Mouse (Mus musculus) embryonic facial prominence, embryonic 15.5 days (tissue): Measurements from ENCODE around the gene Dlgap1. TPM values are rescaled to one million over a fixed set of nuclear protein-coding genes. Genes with fewer than 3 reads are reported as not detected.

Experiments
- ATAC-seq: fragments of 200-750 bp; cut with Nextera tagmentation; 2 replicates; pipeline ENCODE4 v1.8.0; 2017; ENCODE audit warnings: low read depth, moderate TSS enrichment; ENCODE audit not compliant: insufficient number of reproducible peaks, low FRiP score, low TSS enrichment
- H3K27ac ChIP-seq: fragments of 300-500 bp; sonication (generic); replicated peaks from 2 replicates; pipeline ENCODE4 v1.5.1; 2015; ENCODE audit warnings: mild to moderate bottlenecking, inconsistent platforms
- H3K27me3 ChIP-seq: fragments of 300-500 bp; sonication (generic); 2 replicates; pipeline ENCODE4 v1.6.1; 2015; ENCODE audit warnings: inconsistent platforms
- H3K36me3 ChIP-seq: fragments of 300-500 bp; sonication (generic); 2 replicates; pipeline ENCODE4 v1.6.1; 2015; ENCODE audit warnings: mild to moderate bottlenecking, inconsistent platforms
- H3K4me1 ChIP-seq: fragments of 300-500 bp; sonication (generic); 2 replicates; pipeline ENCODE4 v1.6.1; 2015; ENCODE audit warnings: inconsistent platforms
- H3K4me2 ChIP-seq: fragments of 300-500 bp; sonication (generic); replicated peaks from 2 replicates; pipeline ENCODE4 v1.6.1; 2015; ENCODE audit warnings: mild to moderate bottlenecking, inconsistent platforms
- H3K4me3 ChIP-seq: fragments of 300-500 bp; sonication (generic); replicated peaks from 2 replicates; pipeline ENCODE4 v1.5.1; 2015; ENCODE audit warnings: mild to moderate bottlenecking, inconsistent platforms
- H3K9ac ChIP-seq: fragments of 300-500 bp; sonication (generic); 2 replicates; pipeline ENCODE4 v1.6.1; 2015; ENCODE audit warnings: inconsistent platforms
- H3K9me3 ChIP-seq: fragments of 300-500 bp; sonication (generic); replicated peaks from 2 replicates; pipeline ENCODE4 v1.6.1; 2016; ENCODE audit warnings: inconsistent platforms
- WGBS: fragments of 180-500 bp; shearing (Covaris S2); methylation state at CpG from one replicate; pipeline ENCODE4 v1.1.7; 2015; 5-methylcytosine and 5-hydroxymethylcytosine counted together
- polyA plus RNA-seq: library from polyadenylated mRNA; unstranded; fragments of >200 nt; fragmentation: Nextera tagmentation; extraction: Ambion mirVana; gene quantifications from 2 replicates; pipeline ENCODE4 v1.2.1, GENCODE M21; 2015

Dlgap1 gene
- polyA plus RNA-seq, 1 experiment from 2014 or later: 4.9 TPM

DNA sequence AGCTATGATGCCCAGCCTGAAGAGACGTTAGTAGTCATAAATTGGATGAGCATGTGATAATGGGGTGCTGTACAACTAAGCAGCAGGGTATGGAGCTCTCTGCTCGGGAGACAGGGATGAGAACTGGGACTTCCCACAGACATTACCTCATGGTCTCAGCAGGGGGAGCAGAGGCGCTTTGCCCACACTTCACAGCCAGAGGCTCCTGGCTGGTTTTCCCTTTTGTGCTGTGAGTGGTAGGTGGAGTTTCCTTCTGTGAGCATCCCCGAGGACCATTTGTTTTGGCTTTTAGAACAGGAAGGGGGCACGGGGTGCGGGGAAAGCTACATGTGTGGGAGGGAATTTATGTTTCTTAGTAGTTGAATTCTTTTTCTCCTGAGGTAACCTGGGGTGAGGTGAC, 768.6 kb downstream of the Dlgap1 start:
- H3K4me2 ChIP-seq: peak overlapping the region; percentile 67
- no peaks in the 10 kb centered on the region for H3K36me3 ChIP-seq
- peaks cover 21% of the 10 kb centered on the region for H3K4me1 ChIP-seq
- H3K4me3 ChIP-seq: peak overlapping the region; percentile 32
- ATAC-seq: peak; percentile 68; the same call in 1 of the 2 replicates
- H3K27me3 ChIP-seq: no peaks in the 10 kb centered on the region
- H3K9me3 ChIP-seq: no peaks in the 10 kb centered on the region
- WGBS: under 1% methylated on average over 6 of the region's 6 CpGs
- H3K9ac ChIP-seq: no peak overlapping the region
- peak overlapping the region; percentile 76 for H3K27ac ChIP-seq

DNA sequence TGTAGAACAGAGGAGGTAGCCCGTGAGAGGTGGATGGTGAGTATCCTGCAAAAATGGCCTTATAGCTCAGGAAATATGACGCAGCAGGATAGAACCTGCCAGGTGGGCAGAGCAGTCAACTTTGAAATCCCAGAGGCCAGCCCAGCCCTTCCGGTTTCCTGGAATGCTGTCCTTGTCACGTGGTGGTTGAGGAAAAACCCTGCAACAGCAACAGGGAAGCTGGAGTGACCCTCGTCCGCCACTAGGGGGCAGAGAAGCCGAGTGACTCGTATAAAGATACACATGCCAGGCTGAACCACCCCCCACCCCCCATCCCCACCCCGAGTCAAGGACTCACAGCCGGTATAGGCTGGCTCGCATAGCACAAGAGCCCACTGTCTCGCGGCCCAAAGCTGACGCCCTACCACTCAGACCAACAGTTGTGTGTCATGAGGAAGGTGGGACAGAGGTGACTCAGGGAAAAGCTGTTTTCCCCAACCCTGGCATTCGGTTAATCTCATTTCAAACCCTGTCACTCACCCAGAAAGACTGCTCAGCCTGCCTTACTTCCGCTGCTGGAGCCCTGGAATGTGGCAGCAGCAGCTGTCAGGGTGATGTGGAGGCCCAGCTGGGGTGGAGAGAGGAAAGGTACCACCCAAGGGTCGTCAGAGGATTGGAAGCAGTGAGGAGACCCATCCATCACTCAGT, 769.4 kb downstream of the Dlgap1 start:
- Histone ChIP-seq H3K36me3 (no peaks in the 10 kb centered on the region), H3K9ac (no peak overlapping the region), H3K4me1 (peaks cover 21% of the 10 kb centered on the region), H3K9me3 (no peaks in the 10 kb centered on the region), H3K27me3 (no peaks in the 10 kb centered on the region), H3K4me2 (peak overlapping the region; percentile 67), H3K4me3 (peak overlapping the region; percentile 32), H3K27ac (peak overlapping the region; percentile 76)
- WGBS: 2% methylated on average over 17 of the region's 17 CpGs
- ATAC-seq: peak; percentile 86

DNA sequence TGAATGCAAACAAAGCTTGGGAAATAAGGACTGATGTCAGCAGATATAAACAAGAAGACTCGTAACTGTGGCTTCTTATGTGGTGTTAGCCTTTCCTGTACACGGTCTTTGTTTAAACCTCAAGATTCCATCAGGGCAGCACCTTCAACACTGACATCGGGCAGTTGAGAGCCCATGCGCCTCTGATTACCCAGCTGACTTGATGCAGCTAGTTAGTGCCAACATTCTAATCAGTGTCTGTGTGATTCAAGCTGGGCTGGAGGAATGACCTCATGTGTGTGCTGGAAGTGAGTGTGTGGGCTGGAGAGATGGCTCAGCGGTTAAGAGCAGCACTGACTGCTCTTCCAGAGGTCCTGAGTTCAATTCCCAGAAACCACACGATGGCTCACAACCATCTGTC, 770.5 kb downstream of the Dlgap1 start:
- Histone ChIP-seq H3K4me2 (no peak overlapping the region), H3K36me3 (no peaks in the 10 kb centered on the region), H3K27me3 (no peaks in the 10 kb centered on the region), H3K4me1 (peaks cover 21% of the 10 kb centered on the region), H3K4me3 (no peak overlapping the region), H3K9me3 (no peaks in the 10 kb centered on the region), H3K27ac (0 out of 2 replicates have a peak overlapping the region, but pooled peaks have one; percentile 76), H3K9ac (no peak overlapping the region)
- no peak for ATAC-seq
- WGBS: 68% methylated on average over 6 of the region's 6 CpGs

DNA sequence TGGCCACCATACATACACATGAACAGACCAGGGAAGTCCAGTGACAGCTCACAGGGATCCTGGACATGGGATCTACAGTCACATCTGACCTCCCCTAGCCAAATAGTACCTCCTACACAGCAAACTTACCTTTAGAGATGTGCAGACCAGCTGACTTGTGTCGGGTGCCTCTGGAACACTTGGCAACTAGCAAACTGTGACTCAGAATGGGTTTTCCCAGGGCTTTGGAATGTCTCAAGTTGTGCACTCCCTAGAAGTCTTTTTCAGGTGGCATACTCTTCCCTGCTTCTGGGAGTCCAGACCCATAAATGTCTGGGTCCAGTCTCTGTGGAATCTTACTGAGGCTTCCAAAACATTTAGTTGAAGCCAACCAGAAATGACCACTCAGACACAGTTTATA, 772.8 kb downstream of the Dlgap1 start:
- Histone ChIP-seq H3K9me3 (no peaks in the 10 kb centered on the region), H3K4me3 (no peak overlapping the region), H3K9ac (no peak overlapping the region), H3K36me3 (no peaks in the 10 kb centered on the region), H3K4me2 (no peak overlapping the region), H3K27me3 (no peaks in the 10 kb centered on the region), H3K27ac (no peak overlapping the region), H3K4me1 (peaks cover 25% of the 10 kb centered on the region)
- ATAC-seq: no peak
- WGBS: 78% methylated on average over 1 of the region's 1 CpGs

DNA sequence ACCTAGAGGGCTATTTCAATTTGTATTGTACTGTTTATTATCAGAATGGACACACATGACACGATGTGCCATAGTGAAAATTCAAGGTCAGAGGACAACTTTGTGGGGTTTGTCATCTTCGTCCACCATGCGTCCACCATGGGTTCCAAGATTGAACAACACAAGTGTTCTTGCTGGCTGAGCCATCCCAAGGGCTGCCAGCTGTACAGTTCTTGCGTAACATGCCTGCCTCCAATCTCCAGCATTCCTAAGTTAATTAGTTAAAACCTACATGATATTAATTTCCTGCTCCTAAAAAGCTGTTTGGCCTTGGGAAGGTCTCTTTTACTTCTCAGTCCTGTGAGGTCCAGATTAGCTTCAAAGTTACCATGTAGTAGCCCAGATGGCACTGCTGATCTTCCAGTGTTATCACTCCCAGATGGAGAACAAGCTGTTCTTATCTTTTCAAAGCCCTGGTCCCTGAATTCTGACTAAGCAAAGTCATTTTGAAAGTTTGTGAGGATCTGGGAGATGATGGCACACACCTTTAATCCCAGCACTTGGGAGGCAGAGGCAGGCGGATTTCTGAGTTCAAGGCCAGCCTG, 775.8 kb downstream of the Dlgap1 start:
- Histone ChIP-seq H3K27me3 (no peaks in the 10 kb centered on the region), H3K27ac (no peak overlapping the region), H3K4me1 (peaks cover 23% of the 10 kb centered on the region), H3K4me3 (no peak overlapping the region), H3K36me3 (no peaks in the 10 kb centered on the region), H3K4me2 (no peak overlapping the region), H3K9ac (no peak overlapping the region), H3K9me3 (no peaks in the 10 kb centered on the region)
- 90% methylated on average over 5 of the region's 5 CpGs for WGBS
- no peak for ATAC-seq

DNA sequence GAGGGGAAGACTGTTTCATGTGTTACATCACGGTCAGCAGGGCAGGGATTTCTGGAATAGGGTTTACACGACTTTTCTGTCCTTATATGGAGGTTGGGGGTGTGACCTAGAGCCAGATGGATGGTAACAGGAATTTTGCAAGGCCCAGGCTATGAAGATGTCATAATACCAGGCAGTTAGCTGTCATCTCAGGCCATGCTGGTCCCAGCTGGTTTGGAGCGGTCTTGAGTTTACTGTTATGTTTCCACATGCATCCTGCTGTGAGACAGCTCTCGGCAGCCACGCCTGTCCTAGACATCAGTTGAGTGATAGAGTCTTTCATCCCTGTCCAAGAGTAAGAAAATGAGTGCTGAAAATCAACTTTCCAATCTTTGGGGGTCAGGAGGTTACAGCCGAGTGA, 776.5 kb downstream of the Dlgap1 start:
- Histone ChIP-seq H3K9ac (no peak overlapping the region), H3K4me3 (no peak overlapping the region), H3K27ac (no peak overlapping the region), H3K4me2 (no peak overlapping the region), H3K27me3 (no peaks in the 10 kb centered on the region), H3K9me3 (no peaks in the 10 kb centered on the region), H3K4me1 (peaks cover 23% of the 10 kb centered on the region), H3K36me3 (no peaks in the 10 kb centered on the region)
- WGBS: 68% methylated on average over 6 of the region's 6 CpGs
- ATAC-seq: no peak

DNA sequence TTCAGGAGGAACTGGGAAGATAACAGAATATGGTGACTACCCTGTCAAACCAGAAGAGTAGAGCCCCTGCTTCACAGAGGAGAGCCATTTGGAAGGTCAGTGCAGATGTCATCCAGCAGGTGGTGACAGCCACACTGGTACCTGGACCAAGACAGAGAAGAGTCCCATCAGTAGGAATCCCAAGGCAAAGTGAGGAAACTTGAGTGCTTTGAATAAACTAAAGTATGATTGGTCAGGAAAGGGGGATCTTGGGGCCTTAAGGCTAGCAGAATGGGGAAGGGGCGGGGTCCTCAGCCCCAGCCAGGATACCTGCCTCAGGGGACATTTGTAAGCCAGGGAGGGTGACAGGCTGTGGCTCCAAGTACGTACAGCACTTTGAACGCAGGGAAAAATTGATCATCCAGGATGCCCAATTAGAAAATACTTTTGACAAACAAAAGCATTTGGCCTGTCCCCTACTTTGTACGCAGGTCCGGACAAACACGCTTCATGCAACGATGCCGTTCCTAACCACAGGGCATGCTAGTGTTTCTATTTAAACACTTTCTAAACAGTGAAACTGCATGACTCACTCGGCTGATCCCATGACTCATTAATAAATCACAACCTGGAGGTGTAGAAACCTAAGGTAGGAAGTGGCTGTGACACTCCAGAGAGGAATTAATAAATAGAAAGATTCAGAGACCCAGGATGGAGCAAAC, 777.7 kb downstream of the Dlgap1 start:
- no peaks in the 10 kb centered on the region for H3K27me3 ChIP-seq
- 36% methylated on average over 9 of the region's 9 CpGs for WGBS
- no peak overlapping the region for H3K4me2 ChIP-seq
- no peaks in the 10 kb centered on the region for H3K9me3 ChIP-seq
- H3K27ac ChIP-seq: peak overlapping the region; percentile 69; the same call in 1 of the 2 replicates
- H3K4me3 ChIP-seq: no peak overlapping the region
- H3K36me3 ChIP-seq: no peaks in the 10 kb centered on the region
- no peak for ATAC-seq
- peaks cover 29% of the 10 kb centered on the region for H3K4me1 ChIP-seq
- H3K9ac ChIP-seq: no peak overlapping the region

DNA sequence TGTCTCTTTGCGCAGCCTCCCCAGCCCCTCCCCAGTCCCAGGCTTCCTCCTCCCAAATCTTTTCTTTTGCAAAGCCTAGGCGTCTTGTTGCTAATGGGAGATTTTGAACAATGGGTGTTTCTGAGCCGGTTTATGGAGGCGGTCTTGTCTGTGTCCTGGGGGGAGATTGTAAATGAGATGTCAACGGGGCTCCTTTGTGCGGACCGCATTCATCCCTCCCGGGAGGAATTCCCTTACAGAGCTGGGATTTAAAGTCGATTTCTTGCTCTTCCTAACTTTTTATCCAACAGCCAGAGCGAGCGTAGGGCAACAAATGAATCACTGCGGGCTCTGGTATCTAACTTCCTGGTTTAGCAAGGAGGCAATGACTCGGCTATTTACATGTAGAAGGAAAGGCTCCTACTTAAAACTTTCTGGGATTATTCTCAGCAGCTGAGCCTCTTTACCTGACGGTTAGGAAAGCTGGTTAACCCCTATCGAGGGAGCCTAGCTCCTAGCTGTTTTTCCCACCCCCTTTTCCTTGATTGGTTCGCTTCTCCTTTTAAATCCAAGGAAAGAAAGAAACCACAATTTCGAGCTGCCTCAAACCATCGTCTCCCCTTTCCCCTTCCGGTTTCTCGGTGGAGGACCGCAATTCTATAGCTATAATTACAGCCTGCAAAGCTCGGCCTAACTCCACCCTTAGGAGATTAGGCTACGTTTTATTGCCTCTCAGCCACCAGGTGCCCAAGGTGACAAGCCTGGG, 779.0 kb downstream of the Dlgap1 start:
- peaks cover 29% of the 10 kb centered on the region for H3K4me1 ChIP-seq
- under 1% methylated on average over 23 of the region's 23 CpGs for whole genome bisulfite sequencing
- no peaks in the 10 kb centered on the region for H3K36me3 ChIP-seq
- no peaks in the 10 kb centered on the region for H3K9me3 ChIP-seq
- peak overlapping the region; percentile 84 for H3K27ac ChIP-seq
- ATAC-seq: no peak
- H3K4me3 ChIP-seq: peak overlapping the region; percentile 36
- peak overlapping the region; percentile 63 for H3K4me2 ChIP-seq
- H3K9ac ChIP-seq: peak overlapping the region; percentile 16
- H3K27me3 ChIP-seq: no peaks in the 10 kb centered on the region

DNA sequence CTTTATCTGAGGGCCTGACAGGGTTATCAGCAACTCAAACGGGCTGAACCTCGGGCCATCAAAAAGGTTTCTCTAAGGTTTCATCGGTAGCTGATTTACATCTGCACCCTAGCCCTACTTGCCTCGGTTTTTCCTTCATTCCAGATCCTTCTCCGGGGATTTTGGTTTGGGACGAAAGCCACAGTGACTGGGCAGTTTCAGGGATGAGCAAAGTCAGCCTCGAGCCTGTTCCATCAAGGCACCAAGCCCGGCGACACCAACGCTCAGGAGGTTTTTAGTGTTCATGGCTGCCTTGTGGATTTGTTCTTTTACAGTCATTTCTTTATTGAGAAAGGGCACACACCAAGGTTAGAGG, 779.6 kb downstream of the Dlgap1 start:
- no peak overlapping the region for H3K9ac ChIP-seq
- no peak for ATAC-seq

DNA sequence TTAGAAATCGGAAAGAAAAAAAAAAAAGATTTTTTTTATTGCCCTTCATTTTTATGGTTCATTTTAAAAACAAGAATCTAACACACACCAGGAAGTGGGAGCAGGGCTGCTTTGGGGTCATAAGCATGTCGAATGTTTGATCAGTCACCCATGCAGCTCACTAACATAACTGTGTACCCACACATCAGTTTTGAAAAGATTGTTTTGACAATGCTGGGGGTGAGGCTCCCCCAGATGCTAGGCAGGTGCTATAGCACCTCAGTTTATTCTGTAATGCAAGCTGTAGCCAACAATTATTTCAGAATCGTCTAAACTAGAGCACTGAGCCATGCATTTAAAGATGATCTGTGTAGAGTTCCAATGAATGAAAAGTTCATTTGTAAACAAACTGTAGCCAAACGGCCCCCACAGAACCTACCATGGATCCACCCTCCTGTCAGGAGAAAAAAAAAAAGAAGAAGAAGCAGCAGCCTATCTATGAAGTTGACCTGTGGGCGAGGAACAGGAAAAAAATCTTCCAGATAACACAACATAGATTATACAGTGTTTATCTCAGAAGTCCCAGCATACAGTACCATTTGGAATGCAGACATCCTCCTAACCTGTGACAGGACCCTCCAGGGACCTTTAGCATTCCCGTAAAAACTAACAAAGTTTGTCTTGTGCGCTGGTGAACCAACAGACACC, 780.2 kb downstream of the Dlgap1 start:
- Histone ChIP-seq H3K9ac (no peak overlapping the region), H3K36me3 (no peaks in the 10 kb centered on the region), H3K4me3 (no peak overlapping the region), H3K4me2 (no peak overlapping the region), H3K27ac (no peak overlapping the region), H3K4me1 (peaks cover 30% of the 10 kb centered on the region), H3K9me3 (no peaks in the 10 kb centered on the region), H3K27me3 (no peaks in the 10 kb centered on the region)
- ATAC-seq: no peak
- 50% methylated on average over 7 of the region's 7 CpGs for WGBS

More for the DNA sequence above, 779.6 kb downstream of the Dlgap1 start:
- peak overlapping the region; percentile 84 for H3K27ac ChIP-seq
- peak overlapping the region; percentile 36 for H3K4me3 ChIP-seq
- WGBS: 18% methylated on average over 10 of the region's 10 CpGs
- no peaks in the 10 kb centered on the region for H3K9me3 ChIP-seq
- peak overlapping the region; percentile 63 for H3K4me2 ChIP-seq
- H3K36me3 ChIP-seq: no peaks in the 10 kb centered on the region
- H3K4me1 ChIP-seq: peaks cover 29% of the 10 kb centered on the region
- H3K27me3 ChIP-seq: no peaks in the 10 kb centered on the region
